Mouse (Mus musculus): ENCODE measurements around the gene Dzip3. TPM values are rescaled to one million over a fixed set of nuclear protein-coding genes. Genes with fewer than 3 reads are reported as not detected.

Dzip3 gene
- total RNA-seq (2015) (29.1 and 31.5 TPM in 2 replicates), total RNA-seq (2017) (24.5 and 30.8 TPM in 2 replicates)

DNA sequence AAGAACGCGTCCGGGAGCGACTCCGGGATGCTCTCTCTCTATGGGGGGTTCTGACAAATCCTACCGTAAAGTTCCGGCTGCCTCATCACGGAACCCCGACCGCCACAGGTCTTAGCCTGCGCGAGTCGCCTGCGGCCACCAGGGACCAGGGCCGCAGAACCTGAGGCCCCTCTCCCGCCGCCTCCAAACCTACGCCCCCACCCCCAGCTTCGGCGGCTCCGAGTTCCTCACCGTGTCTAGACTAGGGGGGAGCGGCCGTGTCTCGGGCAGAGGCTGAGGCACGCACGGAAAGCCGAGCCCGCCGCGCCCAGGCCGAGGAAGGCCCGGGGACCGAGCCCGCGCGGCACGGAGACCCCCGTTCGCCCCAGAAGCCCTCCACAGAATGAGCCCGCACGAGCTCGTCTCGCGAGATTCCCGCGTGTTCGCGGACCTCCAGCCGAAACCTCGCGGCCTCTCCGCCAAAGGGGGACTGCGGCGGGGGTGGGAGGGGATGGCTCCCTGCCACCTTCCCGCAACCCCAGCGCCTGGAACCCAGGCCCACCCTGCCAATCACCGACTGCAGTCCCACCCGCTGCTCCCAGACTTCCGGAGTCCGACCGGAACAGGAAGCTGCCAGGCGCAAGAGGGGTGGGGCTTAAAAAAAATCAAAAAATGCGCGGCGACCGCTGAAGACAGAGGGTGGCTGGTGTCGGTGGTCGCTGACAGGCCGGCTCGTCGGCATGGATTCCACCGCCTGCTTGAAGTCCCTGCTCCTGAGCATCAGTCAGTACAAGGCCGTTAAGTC is at the start of gene Dzip3, which contains the start of gene Cip2a:
Dzip3 (minus strand) TSS at position 607 of the 784 bp plus-strand sequence.
Cip2a (plus strand) TSS at position 627 of the 784 bp plus-strand sequence.
- peak; percentile 91 for ATAC-seq (replicated peaks; ENCODE audit: poor library complexity)

DNA sequence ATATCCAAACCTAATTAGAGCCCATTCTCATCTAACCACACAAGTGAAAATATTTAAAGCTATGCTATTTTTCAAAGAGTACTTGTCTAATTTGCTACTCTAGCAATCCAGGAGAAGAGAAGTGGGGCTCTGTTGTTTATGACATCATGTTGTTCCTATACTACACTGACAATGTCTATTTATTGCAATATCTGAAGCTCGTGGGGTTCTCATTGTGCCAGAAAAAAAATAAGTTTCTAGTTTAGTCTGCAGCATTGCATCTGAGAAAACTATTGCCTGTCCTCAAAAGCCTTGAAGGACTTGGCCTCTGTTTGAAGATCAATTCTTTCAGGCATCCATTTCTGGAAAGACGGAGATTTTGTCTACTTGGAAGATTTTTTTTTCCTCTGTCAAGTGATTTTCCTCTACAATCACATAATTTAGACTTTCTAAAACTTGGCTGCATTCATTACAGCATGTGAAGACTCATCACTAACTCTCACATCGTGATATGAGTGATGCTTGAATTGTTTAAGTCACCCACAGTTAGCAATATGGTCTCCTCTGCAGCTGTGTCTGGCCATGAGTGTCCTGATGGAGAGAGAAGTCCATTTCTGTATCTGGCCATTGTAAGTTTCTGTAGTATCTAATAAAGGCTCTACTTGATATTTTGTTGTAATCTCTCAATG is 46.7 kb upstream of the Dzip3 start:
- no peak for ATAC-seq (replicated peaks; ENCODE audit: poor library complexity)

GRCm38 (mm10) chr16:49037771-49038170 is 43.8 kb upstream of the Dzip3 start:
- no peak for ATAC-seq (replicated peaks; ENCODE audit: poor library complexity)

DNA sequence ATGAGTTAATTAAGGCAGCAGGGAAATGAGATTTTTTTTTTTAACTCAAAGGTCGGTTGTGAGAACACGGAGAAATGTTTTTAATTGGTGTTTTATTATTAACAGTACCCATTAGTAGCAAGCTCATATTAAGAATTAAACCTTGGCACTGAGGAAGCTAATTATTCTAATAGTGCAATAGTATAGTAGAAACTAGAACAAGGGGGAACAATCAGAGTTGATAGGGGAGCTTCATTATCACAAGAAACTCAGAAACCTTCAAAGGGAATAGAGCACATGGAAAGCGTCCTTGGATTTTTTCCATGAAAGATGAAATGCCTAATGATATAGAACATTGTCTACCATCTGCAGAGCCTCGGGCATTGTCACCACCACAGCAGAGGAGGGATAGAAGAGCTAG is 41.9 kb upstream of the Dzip3 start:
- no peak for ATAC-seq (replicated peaks; ENCODE audit: poor library complexity)

DNA sequence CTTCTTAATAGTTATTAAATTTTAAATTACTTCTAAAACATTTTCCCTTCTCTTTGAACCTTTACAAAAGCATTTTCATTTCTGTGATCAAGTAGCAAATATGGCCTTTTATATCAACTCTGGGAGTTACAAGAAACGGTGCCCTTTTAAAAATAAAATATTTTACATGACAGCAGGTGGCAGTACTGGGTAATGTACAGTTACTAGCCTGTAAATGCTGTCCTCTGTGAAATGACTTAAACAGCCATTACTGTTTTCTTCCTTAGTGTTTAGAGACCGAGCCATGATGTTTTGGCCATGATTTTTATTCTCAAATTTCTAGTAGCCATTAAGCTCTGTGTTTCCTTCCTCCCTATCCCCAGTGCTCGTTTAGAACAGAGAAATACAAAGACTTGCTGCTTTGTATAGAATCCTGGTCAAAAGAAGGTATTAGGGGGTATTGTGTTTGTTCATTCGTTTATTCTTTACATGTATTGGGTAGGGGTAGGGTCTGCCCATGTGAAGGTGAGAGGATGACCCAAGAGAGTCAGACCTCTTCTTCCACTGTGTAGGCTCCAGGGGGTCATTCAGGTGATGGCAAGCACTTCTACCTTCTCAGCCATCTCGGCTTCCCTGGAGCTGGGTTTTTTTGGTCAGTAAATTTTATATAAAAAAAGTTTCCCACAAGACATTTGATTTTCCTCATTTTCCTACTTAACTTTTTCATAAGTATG is 22.8 kb upstream of the Dzip3 start:
- ATAC-seq (replicated peaks; ENCODE audit: poor library complexity) = peak; percentile 69

- no peak for ATAC-seq (replicated peaks; ENCODE audit: poor library complexity)
Measured at GRCm38 (mm10) chr16:49004151-49004550, 10.2 kb upstream of the Dzip3 start.

DNA sequence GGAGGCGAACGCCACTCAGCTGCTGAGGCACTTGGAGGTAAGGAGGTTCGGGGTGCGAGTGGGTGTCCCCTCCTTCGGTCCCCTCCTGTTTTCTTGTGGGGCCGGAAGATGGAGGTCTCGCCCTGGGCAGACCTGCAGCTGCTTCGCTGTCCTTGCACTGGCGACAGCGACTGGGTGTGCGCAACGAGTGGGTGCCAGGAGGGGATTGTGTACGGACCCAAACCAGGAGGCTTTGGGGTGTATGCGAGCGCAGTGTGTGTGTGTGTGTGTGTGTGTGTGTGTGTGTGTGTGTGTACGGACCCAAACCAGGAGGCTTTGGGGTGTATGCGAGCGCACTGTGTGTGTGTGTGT is 353 bp upstream of the Dzip3 start:
- ATAC-seq (replicated peaks; ENCODE audit: poor library complexity) = peak; percentile 47

DNA sequence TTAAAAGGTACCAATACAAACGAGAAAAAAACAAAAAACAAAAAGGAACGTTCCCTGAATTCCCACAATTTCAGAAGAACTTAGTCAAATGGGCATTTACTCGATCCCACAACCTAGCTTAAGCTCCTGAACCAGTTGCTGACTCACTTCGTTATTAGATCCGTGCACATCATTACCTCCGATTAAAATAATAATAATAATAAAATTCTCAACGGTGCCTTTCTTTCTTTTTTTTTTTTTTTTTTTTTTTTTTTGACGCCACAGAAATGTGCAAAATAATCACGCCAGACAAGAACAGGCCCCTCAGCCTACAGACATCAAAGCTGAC is 770 bp downstream of the Dzip3 start:
- no peak for ATAC-seq (replicated peaks; ENCODE audit: poor library complexity)

DNA sequence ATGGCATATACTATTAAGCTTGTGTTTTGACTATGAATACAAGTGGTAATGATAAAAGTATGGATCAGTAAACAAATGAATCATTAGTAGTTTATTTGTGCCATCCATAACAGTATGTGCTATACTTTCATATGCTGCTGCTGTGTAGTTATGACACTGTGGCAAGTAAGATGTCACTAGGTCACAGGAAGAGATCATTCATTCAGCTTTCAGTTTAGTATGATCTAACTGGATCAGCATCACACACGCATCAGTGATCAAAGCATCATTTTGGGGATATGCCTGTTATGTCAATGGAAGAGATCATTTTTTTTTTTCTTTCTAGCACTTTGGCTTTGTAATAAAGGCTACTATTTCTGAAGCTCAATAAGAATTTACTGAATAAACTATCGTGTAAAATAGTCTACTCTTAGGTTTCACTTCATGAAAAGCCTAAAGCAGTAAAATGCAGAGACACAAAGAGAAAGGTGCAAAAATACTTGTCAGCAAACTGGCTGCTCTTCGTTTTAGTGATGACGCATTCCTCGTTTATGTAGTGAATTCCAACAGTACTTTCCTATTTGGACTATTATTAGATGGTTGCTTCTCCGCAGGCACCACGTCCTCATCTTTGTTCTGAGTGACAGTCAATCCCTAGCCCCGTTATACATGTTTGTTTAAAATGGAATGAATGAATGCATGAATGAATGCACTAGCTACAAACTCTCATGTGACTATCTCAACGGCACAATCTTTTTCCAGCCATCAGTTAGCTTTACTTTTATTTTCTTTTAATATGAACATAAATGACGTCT is 1.3 kb downstream of the Dzip3 start:
- ATAC-seq (replicated peaks; ENCODE audit: poor library complexity) = no peak

DNA sequence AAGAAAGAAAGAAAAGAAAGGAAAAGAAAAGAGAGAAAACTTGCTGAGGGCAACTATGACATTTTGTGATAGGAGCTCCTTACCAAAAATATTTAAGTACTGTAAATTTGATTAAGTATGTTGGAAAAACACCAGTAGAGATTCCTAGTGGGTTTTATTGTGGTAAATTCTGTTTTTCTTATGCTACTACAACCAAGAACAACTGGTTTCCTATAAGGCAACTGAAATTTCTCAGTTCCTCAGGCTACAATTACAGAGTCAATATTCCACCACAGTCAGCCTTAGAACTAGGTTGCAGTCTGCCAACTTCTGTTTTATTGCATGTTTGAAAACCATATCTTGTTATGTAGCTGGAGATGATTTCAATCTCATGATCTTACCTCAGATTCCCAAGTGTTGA is 4.3 kb downstream of the Dzip3 start:
- no peak for ATAC-seq (replicated peaks; ENCODE audit: poor library complexity)

GRCm38 (mm10) chr16:48985034-48985627 is 8.8 kb downstream of the Dzip3 start:
- ATAC-seq (replicated peaks; ENCODE audit: poor library complexity) = no peak

- ATAC-seq (replicated peaks; ENCODE audit: poor library complexity) = 0 out of 2 replicates have a peak, but pooled peaks have one; percentile 39
Measured at GRCm38 (mm10) chr16:48979965-48980364, 14.0 kb downstream of the Dzip3 start.

GRCm38 (mm10) chr16:48973548-48973947 is 20.4 kb downstream of the Dzip3 start:
- ATAC-seq (replicated peaks; ENCODE audit: poor library complexity) = peak; percentile 80

DNA sequence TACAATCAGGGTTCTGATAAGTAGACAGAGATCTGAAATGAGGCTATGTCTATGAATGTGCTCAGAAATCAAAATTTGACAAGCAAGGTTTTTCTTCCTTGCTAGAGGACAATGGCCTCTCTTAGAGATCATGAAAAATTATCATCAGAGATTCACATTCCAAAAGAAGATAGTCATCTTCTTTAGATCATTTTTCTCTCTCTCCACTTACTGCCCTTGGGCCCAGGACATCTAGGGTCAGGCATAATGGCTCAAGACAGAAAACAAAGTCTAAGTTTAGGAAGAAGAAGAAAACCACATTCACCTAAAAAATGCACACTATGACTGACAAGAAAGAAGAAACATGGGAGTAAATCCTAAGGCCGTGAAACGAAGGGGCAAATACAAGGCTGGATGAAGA is 21.0 kb downstream of the Dzip3 start:
- no peak for ATAC-seq (replicated peaks; ENCODE audit: poor library complexity)

- ATAC-seq (replicated peaks; ENCODE audit: poor library complexity) = peak; percentile 73
Measured at GRCm38 (mm10) chr16:48941805-48942204, 52.2 kb downstream of the Dzip3 start.

- ATAC-seq (replicated peaks; ENCODE audit: poor library complexity) = 0 out of 2 replicates have a peak, but pooled peaks have one; percentile 29
Measured at GRCm38 (mm10) chr16:48923724-48924123, 70.2 kb downstream of the Dzip3 start.

DNA sequence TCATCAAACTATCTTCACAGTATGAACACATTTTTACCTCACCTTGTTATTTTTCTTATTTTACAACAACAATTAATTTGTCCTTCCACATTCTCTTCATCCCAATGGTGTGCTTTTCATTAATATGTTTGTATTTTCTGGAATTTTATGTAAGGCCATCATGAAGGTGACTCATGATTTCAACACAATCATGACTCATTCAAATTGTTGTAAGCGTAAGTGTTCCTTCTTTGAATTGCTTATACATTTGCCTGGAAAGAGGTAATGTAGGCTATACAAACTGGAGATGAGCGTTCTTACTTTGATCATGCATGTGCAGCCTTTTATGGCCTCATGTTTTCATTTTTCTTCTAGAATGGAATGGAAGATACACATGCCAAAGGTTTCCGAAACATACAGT is 80.8 kb downstream of the Dzip3 start:
- no peak for ATAC-seq (replicated peaks; ENCODE audit: poor library complexity)

- 0 out of 2 replicates have a peak, but pooled peaks have one; percentile 34 for ATAC-seq (replicated peaks; ENCODE audit: poor library complexity)
Measured at GRCm38 (mm10) chr16:48911184-48911583, 82.8 kb downstream of the Dzip3 start.

- no peak for ATAC-seq (replicated peaks; ENCODE audit: poor library complexity)
Measured at GRCm38 (mm10) chr16:48899868-48900267, 94.1 kb downstream of the Dzip3 start.

GRCm38 (mm10) chr16:48890733-48891132 is 103.2 kb downstream of the Dzip3 start:
- no peak for ATAC-seq (replicated peaks; ENCODE audit: poor library complexity)

Data from megakaryocyte progenitor cell, adult 5-6 weeks (primary cell).